Mouse (Mus musculus): ENCODE results near the gene Snrk.

Snrk gene

GRCm38 (mm10) chr9:122185953-122186352 is 68.9 kb downstream of the Snrk start:
- no peak for DNase-seq

GRCm38 (mm10) chr9:122186643-122187226 is 69.7 kb downstream of the Snrk start:
- no peak for DNase-seq

GRCm38 (mm10) chr9:122187451-122187921 is 70.4 kb downstream of the Snrk start:
- no peak for DNase-seq

- DNase-seq = no peak
These were observed 71.7 kb downstream of the Snrk start for GRCm38 (mm10) chr9:122188724-122189123.

DNA sequence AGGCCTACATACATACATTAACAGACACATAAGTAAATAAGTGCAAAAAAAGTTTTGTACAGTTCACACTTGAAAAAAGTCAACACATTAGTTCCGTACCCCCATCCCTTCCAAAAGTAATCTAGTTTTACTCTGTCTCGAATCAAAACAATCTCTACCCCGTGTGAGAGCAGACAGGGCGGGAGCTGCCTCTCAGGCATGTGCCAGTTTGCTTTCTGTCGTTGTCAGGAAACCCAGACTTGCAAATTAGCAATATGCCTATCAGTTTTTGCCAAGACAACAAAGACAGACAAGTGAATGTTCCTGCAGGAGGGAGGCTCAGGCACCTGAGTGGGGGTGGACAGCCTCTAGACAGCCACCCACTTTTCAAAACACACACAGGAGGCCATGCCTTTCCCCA is 76.3 kb downstream of the Snrk start:
- no peak for DNase-seq

GRCm38 (mm10) chr9:122193823-122194222 is 76.8 kb downstream of the Snrk start:
- no peak for DNase-seq

DNA sequence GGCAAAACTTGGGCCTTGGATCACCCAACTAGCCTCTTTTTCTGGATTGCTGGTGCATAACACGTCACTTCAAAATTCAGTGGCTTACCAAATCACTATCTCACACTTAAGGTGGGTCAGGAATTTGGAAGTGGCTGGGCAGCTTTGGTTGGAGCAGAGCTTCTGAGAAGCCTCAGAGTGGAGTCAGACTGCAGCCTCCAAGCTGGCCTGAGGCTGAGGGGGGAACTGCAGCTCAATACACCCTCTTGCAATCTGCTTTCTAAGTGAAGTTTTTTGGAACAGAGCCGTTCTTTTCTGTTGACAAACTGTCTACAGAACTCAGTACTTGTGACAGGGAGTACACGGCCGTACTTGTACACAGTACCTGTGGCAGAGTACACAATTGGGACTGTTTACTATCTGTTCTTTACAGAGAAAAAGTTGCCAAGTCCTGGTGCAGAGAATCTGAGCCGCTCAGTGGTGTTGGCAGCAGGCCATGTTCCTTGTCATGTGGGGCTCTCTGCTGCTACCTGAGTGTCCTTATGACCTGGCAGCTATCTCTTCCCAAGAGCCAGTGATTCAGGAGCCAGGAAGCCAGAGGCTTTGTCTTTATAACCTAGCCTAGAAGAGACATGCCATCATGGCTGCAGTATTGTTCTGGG is 78.1 kb downstream of the Snrk start:
- DNase-seq = no peak

GRCm38 (mm10) chr9:122197021-122197420 is 80.0 kb downstream of the Snrk start:
- no peak for DNase-seq

- no peak for DNase-seq
These were observed 81.6 kb downstream of the Snrk start for GRCm38 (mm10) chr9:122198621-122199020.

- DNase-seq = no peak
These were observed 82.2 kb downstream of the Snrk start for GRCm38 (mm10) chr9:122199253-122199652.

- DNase-seq = no peak
These were observed 87.4 kb downstream of the Snrk start for GRCm38 (mm10) chr9:122204508-122204907.

- DNase-seq = no peak
These were observed 88.6 kb downstream of the Snrk start for GRCm38 (mm10) chr9:122205543-122206200.

DNA sequence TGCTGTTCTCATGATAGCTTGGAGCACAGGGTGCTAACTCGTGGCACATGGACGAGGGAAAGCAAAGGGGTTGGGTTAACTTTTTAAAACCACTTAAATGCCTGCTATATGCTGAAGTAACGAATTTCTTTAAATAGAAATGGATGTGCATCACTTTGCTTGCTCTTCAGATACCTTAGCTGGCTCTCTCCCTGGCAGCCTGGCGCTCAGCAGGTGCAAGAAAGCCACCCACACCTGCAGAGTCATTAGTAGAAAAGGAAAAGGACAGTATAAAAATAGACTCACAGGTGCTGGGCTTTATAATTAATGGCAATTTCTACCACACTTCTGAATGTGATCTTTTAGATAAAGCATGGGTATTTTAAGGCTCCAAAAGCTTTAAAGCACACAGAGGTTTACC is 91.2 kb downstream of the Snrk start:
- DNase-seq = no peak

- no peak for DNase-seq
These were observed 98.1 kb downstream of the Snrk start for GRCm38 (mm10) chr9:122215118-122215517.

DNA sequence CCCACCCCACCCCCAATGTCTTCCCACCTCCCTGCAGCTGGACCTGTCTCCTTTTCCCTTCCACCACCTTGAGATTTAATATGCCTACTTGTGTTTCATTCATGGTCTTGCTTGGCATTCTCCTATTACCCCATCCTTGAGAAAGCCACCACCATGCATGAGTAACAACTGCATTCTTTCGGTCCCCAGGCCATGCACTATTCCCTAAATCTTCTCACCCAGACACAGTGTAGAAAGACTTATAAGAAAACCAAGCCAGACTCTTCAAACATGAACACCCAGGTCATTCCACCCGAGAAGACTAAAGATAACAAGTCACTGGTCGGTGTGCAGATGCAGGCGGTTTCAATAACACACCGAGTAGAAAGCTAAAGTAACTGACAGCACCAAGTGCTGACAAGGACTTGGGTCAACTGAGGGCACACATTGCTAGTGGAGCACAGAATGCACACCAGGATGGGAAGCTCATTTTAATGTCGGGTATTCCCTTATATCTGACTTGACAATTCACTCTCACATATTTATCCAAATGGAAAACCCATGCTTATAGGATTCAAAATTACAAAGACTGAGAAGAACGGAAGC is 100.0 kb downstream of the Snrk start:
- no peak for DNase-seq
